Mouse (Mus musculus) splenic B cell, adult 2 months (primary cell): ENCODE measurements around the gene Pdxk.

Experiments used
- DNase-seq: peaks from one replicate; pipeline ENCODE4 v3.0.0-alpha.2; 2011; ENCODE audit warnings: low read depth, low spot score
- H3K27me3 ChIP-seq: 2 replicates; pipeline ENCODE4 v1.6.1; 2012; ENCODE audit warnings: mild to moderate bottlenecking, low read length, moderate library complexity, mixed read lengths; ENCODE audit not compliant: control insufficient read depth, poor library complexity, insufficient read depth, severe bottlenecking
- H3K36me3 ChIP-seq: 2 replicates; pipeline ENCODE4 v1.6.1; 2012; ENCODE audit warnings: mild to moderate bottlenecking, low read length, moderate library complexity, mixed read lengths; ENCODE audit not compliant: control insufficient read depth, poor library complexity, insufficient read depth, severe bottlenecking

Pdxk gene

GRCm38 (mm10) chr10:78441606-78442005 lies 23.2 kb downstream of the Pdxk start:
- DNase-seq: no peak
- H3K27me3 ChIP-seq: no peaks in the 10 kb centered on the region
- H3K36me3 ChIP-seq: peaks cover 2% of the 10 kb centered on the region

- Histone ChIP-seq H3K27me3 (no peaks in the 10 kb centered on the region), H3K36me3 (peaks cover 2% of the 10 kb centered on the region; the same call in 1 of the 2 replicates)
- DNase-seq: peak; percentile 41
These were observed 24.0 kb downstream of the Pdxk start for GRCm38 (mm10) chr10:78440812-78441211.

GRCm38 (mm10) chr10:78439990-78440389 lies 24.8 kb downstream of the Pdxk start:
- no peaks in the 10 kb centered on the region for H3K27me3 ChIP-seq
- DNase-seq: no peak

GRCm38 (mm10) chr10:78439550-78439949 lies 25.2 kb downstream of the Pdxk start:
- DNase-seq: peak; percentile 52
- Histone ChIP-seq H3K36me3 (no peaks in the 10 kb centered on the region), H3K27me3 (no peaks in the 10 kb centered on the region)

More at GRCm38 (mm10) chr10:78439990-78440389, 24.8 kb downstream of the Pdxk start:
- no peaks in the 10 kb centered on the region for H3K36me3 ChIP-seq

- no peaks in the 10 kb centered on the region for H3K36me3 ChIP-seq
- peak; percentile 82 for DNase-seq
- H3K27me3 ChIP-seq: no peaks in the 10 kb centered on the region
These were observed 26.7 kb downstream of the Pdxk start for GRCm38 (mm10) chr10:78438094-78438493.

GRCm38 (mm10) chr10:78432853-78433252 lies 31.9 kb downstream of the Pdxk start:
- Histone ChIP-seq H3K27me3 (no peaks in the 10 kb centered on the region), H3K36me3 (no peaks in the 10 kb centered on the region)
- no peak for DNase-seq

GRCm38 (mm10) chr10:78429776-78430175 lies 35.0 kb downstream of the Pdxk start:
- no peak for DNase-seq
- no peaks in the 10 kb centered on the region; the same call in 1 of the 2 replicates for H3K36me3 ChIP-seq
- no peaks in the 10 kb centered on the region for H3K27me3 ChIP-seq

- H3K36me3 ChIP-seq: no peaks in the 10 kb centered on the region; the same call in 1 of the 2 replicates
- DNase-seq: no peak
These were observed 35.6 kb downstream of the Pdxk start for GRCm38 (mm10) chr10:78429180-78429579.

GRCm38 (mm10) chr10:78428070-78428469 lies 36.7 kb downstream of the Pdxk start:
- Histone ChIP-seq H3K27me3 (no peaks in the 10 kb centered on the region), H3K36me3 (no peaks in the 10 kb centered on the region; the same call in 1 of the 2 replicates)
- DNase-seq: no peak

More at GRCm38 (mm10) chr10:78429180-78429579, 35.6 kb downstream of the Pdxk start:
- H3K27me3 ChIP-seq: no peaks in the 10 kb centered on the region

- H3K36me3 ChIP-seq: no peaks in the 10 kb centered on the region; the same call in 1 of the 2 replicates
- no peaks in the 10 kb centered on the region for H3K27me3 ChIP-seq
- DNase-seq: peak; percentile 42
These were observed 38.5 kb downstream of the Pdxk start for GRCm38 (mm10) chr10:78426117-78426735.

- no peaks in the 10 kb centered on the region for H3K27me3 ChIP-seq
- no peaks in the 10 kb centered on the region; the same call in 1 of the 2 replicates for H3K36me3 ChIP-seq
- DNase-seq: peak; percentile 88
These were observed 39.4 kb downstream of the Pdxk start, which contains the start of gene Cstb for GRCm38 (mm10) chr10:78425181-78426041. TSS of gene Cstb (plus strand) at chr10:78425669.

GRCm38 (mm10) chr10:78422614-78423013 lies 42.2 kb downstream of the Pdxk start:
- peak; percentile 42 for DNase-seq
- no peaks in the 10 kb centered on the region for H3K27me3 ChIP-seq
- H3K36me3 ChIP-seq: no peaks in the 10 kb centered on the region; the same call in 1 of the 2 replicates

GRCm38 (mm10) chr10:78420929-78421328 lies 43.8 kb downstream of the Pdxk start:
- DNase-seq: no peak
- H3K36me3 ChIP-seq: no peaks in the 10 kb centered on the region

GRCm38 (mm10) chr10:78418791-78419190 lies 46.0 kb downstream of the Pdxk start:
- Histone ChIP-seq H3K27me3 (no peaks in the 10 kb centered on the region), H3K36me3 (no peaks in the 10 kb centered on the region)
- DNase-seq: no peak

More at GRCm38 (mm10) chr10:78420929-78421328, 43.8 kb downstream of the Pdxk start:
- H3K27me3 ChIP-seq: no peaks in the 10 kb centered on the region

- no peak for DNase-seq
- Histone ChIP-seq H3K27me3 (no peaks in the 10 kb centered on the region), H3K36me3 (no peaks in the 10 kb centered on the region)
These were observed 46.9 kb downstream of the Pdxk start for GRCm38 (mm10) chr10:78417888-78418287.
